Mouse (Mus musculus) midbrain, embryonic 15.5 days (tissue): Measurements from ENCODE around the gene Tcap. TPM values are rescaled to one million over a fixed set of nuclear protein-coding genes. Genes with fewer than 3 reads are reported as not detected.

Experiments
- ATAC-seq: fragments of 200-750 bp; cut with Nextera tagmentation; replicated peaks from 2 replicates; pipeline ENCODE4 v1.8.0; 2017; ENCODE audit warnings: moderate TSS enrichment
- H3K27ac ChIP-seq: fragments of 300-500 bp; sonication (generic); 2 replicates; pipeline ENCODE4 v1.5.1; 2015; ENCODE audit warnings: mild to moderate bottlenecking, inconsistent platforms
- H3K27me3 ChIP-seq: fragments of 300-500 bp; sonication (generic); replicated peaks from 2 replicates; pipeline ENCODE4 v1.6.1; 2015; ENCODE audit warnings: inconsistent platforms
- H3K36me3 ChIP-seq: fragments of 300-500 bp; sonication (generic); replicated peaks from 2 replicates; pipeline ENCODE4 v1.6.1; 2015; ENCODE audit warnings: inconsistent platforms
- H3K4me1 ChIP-seq: fragments of 300-500 bp; sonication (generic); 2 replicates; pipeline ENCODE4 v1.6.1; 2015; ENCODE audit warnings: inconsistent platforms
- H3K4me2 ChIP-seq: fragments of 300-500 bp; sonication (generic); 2 replicates; pipeline ENCODE4 v1.6.1; 2015; ENCODE audit warnings: inconsistent platforms, mild to moderate bottlenecking, moderate library complexity
- H3K4me3 ChIP-seq: fragments of 300-500 bp; sonication (generic); 2 replicates; pipeline ENCODE4 v1.5.1; 2015; ENCODE audit warnings: mild to moderate bottlenecking, inconsistent platforms
- H3K9ac ChIP-seq: fragments of 300-500 bp; sonication (generic); 2 replicates; pipeline ENCODE4 v1.6.1; 2015; ENCODE audit warnings: mild to moderate bottlenecking, inconsistent platforms
- H3K9me3 ChIP-seq: fragments of 300-500 bp; sonication (generic); 2 replicates; pipeline ENCODE4 v1.6.1; 2016; ENCODE audit warnings: inconsistent platforms
- WGBS: fragments of 180-500 bp; shearing (Covaris S2); methylation state at CpG from one replicate; pipeline ENCODE4 v1.1.7; 2015; ENCODE audit warnings: mixed read lengths; 5-methylcytosine and 5-hydroxymethylcytosine counted together
- polyA plus RNA-seq: library from polyadenylated mRNA; unstranded; fragments of >200 nt; fragmentation: Nextera tagmentation; extraction: Ambion mirVana; gene quantifications from 2 replicates; pipeline ENCODE4 v1.2.1, GENCODE M21; 2015

Tcap gene
- polyA plus RNA-seq, 1 experiment from 2014 or later, result not detected

DNA sequence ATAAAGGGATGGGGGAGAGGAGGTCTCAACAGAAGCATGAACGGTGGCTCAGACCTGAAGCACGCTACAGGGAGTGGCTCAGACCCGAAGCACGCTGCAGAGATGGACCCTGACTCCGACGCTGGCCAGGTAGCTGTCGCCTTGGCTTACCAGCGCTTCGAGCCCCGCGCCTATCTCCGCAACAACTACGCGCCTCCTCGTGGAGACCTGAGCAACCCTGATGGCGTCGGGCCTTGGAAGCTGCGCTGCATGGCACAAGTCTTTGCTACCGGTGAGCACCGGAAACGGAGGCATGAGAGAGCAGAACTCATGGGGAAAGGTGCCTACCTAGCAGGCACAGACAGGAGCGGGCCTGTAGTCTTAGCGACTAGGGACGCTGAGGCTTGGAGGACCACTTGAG, 3.0 kb downstream of the Tcap start:
- ATAC-seq, result no peak
- H3K4me1 ChIP-seq, result no peaks in the 10 kb centered on the region
- H3K27me3 ChIP-seq, result peaks cover 45% of the 10 kb centered on the region
- H3K4me3 ChIP-seq, result peak overlapping the region; percentile 7; the same call in 1 of the 2 replicates
- no peaks in the 10 kb centered on the region for H3K36me3 ChIP-seq
- 15% methylated on average over 24 of the region's 24 CpGs for WGBS
- peak overlapping the region; percentile 25 for H3K4me2 ChIP-seq
- H3K27ac ChIP-seq, result no peak overlapping the region
- H3K9me3 ChIP-seq, result no peaks in the 10 kb centered on the region
- no peak overlapping the region for H3K9ac ChIP-seq

DNA sequence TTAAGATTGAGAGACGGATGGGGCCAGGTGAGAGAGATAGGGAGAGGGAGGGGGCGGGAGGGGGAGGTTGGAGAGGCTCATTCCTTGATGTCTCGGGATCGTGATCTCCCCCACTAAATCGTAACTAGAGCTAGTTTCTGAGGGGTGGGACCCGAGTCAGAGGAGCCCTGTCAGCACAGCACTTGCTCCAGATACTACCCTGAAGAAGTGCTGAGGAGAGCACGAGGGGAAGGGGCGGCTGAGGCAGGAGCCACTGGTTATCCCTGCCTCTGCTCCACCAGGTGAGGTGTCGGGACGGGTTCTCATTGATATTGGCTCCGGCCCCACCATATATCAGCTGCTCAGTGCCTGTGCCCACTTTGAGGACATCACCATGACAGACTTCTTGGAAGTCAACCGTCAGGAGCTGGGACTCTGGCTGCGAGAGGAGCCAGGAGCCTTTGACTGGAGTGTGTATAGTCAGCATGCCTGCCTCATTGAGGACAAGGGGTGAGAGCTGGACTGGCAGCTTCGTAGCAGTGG, 3.5 kb downstream of the Tcap start:
- Histone ChIP-seq H3K36me3 (no peaks in the 10 kb centered on the region), H3K9me3 (no peaks in the 10 kb centered on the region), H3K4me2 (peak overlapping the region; percentile 25; the same call in 1 of the 2 replicates), H3K9ac (no peak overlapping the region), H3K27ac (no peak overlapping the region), H3K27me3 (peaks cover 49% of the 10 kb centered on the region), H3K4me3 (no peak overlapping the region), H3K4me1 (no peaks in the 10 kb centered on the region)
- 60% methylated on average over 14 of the region's 14 CpGs for WGBS
- ATAC-seq, result no peak

DNA sequence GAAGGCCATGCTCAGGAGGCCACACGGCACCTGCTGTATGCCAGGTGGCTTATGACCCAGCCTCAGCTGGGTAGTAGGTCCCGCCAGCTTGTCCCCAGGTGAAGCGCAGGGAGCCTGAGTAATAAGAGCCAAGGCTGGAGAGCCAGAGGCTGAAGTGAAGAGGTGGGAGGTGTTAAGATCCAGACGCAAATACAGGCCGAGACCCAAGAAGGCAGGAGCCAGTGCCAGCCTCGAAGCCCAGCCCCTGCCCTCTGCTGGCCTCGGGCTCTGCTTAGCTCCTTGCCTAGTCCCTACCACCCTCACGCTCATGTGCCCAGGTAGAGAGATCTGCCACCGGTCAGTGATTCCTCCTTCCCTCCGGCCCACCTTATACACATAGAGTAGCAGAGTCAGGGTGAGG, 4.7 kb downstream of the Tcap start:
- H3K27me3 ChIP-seq, result peaks cover 49% of the 10 kb centered on the region
- WGBS, result 72% methylated on average over 10 of the region's 10 CpGs
- H3K9ac ChIP-seq, result no peak overlapping the region
- H3K4me3 ChIP-seq, result no peak overlapping the region
- no peak overlapping the region for H3K4me2 ChIP-seq
- no peaks in the 10 kb centered on the region for H3K9me3 ChIP-seq
- no peak for ATAC-seq
- H3K27ac ChIP-seq, result no peak overlapping the region
- no peaks in the 10 kb centered on the region; the same call in 1 of the 2 replicates for H3K4me1 ChIP-seq
- H3K36me3 ChIP-seq, result no peaks in the 10 kb centered on the region

DNA sequence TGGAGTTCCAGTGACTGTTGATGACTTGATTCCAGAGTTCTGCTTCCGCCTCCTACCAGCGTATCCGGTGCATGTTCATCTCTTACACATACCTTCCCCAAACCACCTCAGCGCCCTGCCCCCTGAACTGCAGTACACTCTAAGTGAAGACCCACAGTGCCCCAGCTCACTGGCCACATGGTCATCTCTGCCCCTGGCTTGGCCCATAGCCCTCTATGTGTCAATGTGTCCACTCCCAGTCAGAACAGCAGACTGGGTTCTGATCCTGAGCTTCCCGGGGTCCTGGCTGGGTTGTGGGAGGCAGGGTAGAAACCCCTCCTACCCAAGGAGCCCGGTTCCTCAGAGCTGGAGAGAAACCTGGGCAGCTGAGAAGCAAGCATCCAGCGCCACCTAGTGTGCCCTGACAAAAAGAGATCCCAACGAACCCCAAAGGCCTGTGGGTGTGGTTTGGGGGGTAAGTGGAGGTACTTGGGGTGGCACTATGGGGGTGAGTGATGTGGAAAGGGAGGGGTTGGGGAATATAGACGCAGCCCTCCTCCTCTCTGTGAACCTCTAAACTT, 5.7 kb downstream of the Tcap start:
- no peak overlapping the region for H3K27ac ChIP-seq
- no peaks in the 10 kb centered on the region; the same call in none of the 2 replicates for H3K4me1 ChIP-seq
- no peak for ATAC-seq
- no peak overlapping the region for H3K9ac ChIP-seq
- no peak overlapping the region for H3K4me3 ChIP-seq
- H3K36me3 ChIP-seq, result no peaks in the 10 kb centered on the region
- peaks cover 49% of the 10 kb centered on the region for H3K27me3 ChIP-seq
- no peak overlapping the region for H3K4me2 ChIP-seq
- no peaks in the 10 kb centered on the region for H3K9me3 ChIP-seq
- 24% methylated on average over 9 of the region's 9 CpGs for WGBS

DNA sequence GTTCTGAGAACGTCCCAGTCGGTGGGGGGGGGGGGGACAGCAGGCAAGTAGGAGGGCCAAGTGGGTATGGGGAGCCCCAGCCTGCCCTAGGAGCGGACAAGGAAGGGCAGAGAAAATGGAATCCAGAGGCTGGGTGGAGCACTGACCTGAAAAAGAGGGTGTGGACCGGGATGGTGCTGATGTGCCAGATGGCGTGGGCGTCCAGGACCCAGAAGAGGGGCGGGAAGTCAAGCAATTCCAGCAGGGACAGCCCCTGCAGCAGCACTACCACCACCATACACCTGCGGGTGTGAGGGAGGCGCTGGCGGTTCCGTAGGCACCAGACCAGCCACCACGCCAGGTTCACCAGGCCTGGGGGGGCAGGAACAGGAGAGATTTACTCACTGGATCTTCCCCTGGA, 6.5 kb downstream of the Tcap start:
- Histone ChIP-seq H3K27me3 (peaks cover 46% of the 10 kb centered on the region), H3K4me2 (no peak overlapping the region), H3K27ac (no peak overlapping the region), H3K4me1 (no peaks in the 10 kb centered on the region; the same call in none of the 2 replicates), H3K9me3 (no peaks in the 10 kb centered on the region), H3K36me3 (no peaks in the 10 kb centered on the region), H3K4me3 (no peak overlapping the region), H3K9ac (no peak overlapping the region)
- no peak for ATAC-seq
- 68% methylated on average over 12 of the region's 12 CpGs for WGBS

DNA sequence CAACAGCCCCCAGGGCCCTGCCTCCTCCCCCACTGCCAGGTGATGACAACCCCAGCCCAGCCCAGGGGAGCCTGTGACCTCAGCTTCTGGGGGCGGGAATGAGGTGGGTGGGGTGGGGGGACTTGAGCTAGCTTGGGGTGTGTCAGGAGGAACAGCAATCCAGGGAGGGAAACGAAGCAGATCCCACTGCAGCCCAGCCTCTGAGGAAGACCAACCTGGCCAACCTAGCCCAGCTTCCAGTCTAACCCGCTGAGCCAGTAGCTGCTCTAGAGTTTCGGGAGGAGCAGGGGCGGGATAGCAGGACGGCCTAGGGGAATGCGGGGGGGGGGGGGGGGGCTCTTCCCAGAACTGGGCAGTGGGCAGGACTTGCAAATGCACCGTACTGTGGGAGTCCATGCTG, 8.4 kb downstream of the Tcap start:
- Histone ChIP-seq H3K4me1 (no peaks in the 10 kb centered on the region; the same call in none of the 2 replicates), H3K27me3 (peaks cover 29% of the 10 kb centered on the region), H3K9me3 (no peaks in the 10 kb centered on the region), H3K4me2 (no peak overlapping the region), H3K36me3 (no peaks in the 10 kb centered on the region), H3K4me3 (no peak overlapping the region), H3K27ac (no peak overlapping the region), H3K9ac (no peak overlapping the region)
- WGBS, result 24% methylated on average over 6 of the region's 8 CpGs
- no peak for ATAC-seq

DNA sequence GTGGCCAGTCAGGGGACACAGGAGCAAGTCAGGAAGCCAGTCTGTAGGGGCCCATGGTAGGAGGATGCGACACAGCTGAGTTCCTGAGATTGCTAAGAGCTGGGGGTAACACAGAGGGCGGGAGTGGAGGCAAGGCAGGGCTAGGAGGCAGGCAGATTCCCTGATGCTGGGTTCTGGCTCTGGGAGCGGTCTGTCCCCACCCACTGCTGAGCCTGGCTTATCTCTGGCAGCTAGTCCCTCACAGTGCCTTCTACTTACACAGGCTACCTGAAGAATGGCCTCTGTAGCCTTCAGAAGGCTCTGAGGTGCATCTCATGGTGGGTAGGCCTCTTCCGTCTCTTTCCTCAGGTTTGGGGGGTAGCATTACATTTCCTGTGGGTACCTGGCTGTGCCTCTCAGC, 9.0 kb downstream of the Tcap start:
- 53% methylated on average over 4 of the region's 4 CpGs for WGBS
- peaks cover 23% of the 10 kb centered on the region for H3K27me3 ChIP-seq

DNA sequence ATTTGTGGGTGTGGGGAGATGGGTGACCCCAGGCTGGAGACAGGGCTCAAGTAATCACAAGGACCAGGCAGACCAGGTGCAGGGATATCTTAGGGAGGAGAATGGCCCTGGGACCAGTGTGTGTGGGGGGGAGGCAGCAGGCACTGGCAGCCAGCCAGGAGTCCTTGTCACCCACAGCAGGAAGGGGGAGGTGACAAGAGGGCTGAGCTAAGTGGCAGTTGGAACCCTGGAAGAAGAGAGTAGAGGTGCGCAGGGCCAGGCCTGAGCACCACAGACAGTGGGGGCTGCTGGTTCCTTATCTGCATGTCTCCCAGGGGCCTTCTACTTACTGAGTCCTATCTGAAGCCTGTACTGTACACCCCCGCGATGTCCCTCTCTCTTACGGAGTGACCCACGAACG, 9.7 kb downstream of the Tcap start:
- Histone ChIP-seq H3K4me3 (no peak overlapping the region), H3K36me3 (no peaks in the 10 kb centered on the region), H3K27ac (no peak overlapping the region), H3K4me1 (no peaks in the 10 kb centered on the region; the same call in none of the 2 replicates), H3K27me3 (peaks cover 16% of the 10 kb centered on the region), H3K4me2 (no peak overlapping the region), H3K9ac (no peak overlapping the region), H3K9me3 (no peaks in the 10 kb centered on the region)
- 74% methylated on average over 6 of the region's 6 CpGs for WGBS
- no peak for ATAC-seq

More for the DNA sequence above, 9.0 kb downstream of the Tcap start:
- H3K4me1 ChIP-seq, result no peaks in the 10 kb centered on the region; the same call in none of the 2 replicates
- H3K4me2 ChIP-seq, result no peak overlapping the region
- no peak overlapping the region for H3K4me3 ChIP-seq
- no peaks in the 10 kb centered on the region for H3K9me3 ChIP-seq
- H3K36me3 ChIP-seq, result no peaks in the 10 kb centered on the region
- no peak overlapping the region for H3K27ac ChIP-seq
- no peak overlapping the region for H3K9ac ChIP-seq
- no peak for ATAC-seq

DNA sequence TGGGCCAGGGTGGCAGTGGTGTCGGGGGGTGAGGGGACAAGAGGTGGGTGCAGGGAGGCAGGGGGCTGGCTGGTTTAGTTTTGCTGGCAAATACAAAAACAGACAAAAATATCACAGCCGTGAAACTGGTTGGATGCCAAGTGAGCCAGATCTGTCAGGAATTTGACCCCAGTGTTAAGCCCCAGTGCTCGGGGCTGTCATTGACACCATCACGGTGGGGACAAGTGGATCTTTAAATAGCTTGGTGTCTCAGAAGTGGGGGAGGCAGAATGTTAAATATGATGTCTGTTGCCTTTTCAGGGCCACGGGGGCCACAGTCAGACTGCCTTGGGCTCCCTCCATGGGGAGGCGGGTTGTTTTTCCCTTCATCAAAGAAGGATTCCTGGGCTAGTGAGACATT, 10.7 kb downstream of the Tcap start:
- WGBS, result 59% methylated on average over 6 of the region's 6 CpGs

DNA sequence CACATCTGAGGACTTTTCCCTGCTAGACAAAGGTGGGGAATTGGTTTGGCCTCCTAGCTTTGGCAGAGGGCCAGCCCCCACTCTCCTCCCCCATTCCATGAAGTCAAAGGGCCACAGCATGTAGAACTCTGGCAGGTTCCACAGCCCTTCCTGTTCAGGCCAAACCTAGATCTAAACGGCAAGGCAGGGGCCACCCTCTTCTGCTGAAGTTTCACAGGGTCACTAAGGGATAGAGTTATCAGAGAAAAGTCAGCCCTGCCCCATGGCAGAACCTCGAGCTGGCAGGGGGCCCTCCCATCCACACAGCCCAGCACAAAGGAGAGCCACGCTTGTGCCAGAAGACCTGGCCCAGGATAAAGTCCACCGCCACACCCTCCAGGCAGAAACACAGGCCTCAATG, 11.4 kb downstream of the Tcap start:
- Histone ChIP-seq H3K4me3 (no peak overlapping the region), H3K9me3 (no peaks in the 10 kb centered on the region), H3K27me3 (peaks cover 11% of the 10 kb centered on the region; the same call in 1 of the 2 replicates), H3K4me1 (peaks cover 3% of the 10 kb centered on the region), H3K27ac (no peak overlapping the region), H3K9ac (no peak overlapping the region), H3K4me2 (no peak overlapping the region), H3K36me3 (no peaks in the 10 kb centered on the region)
- ATAC-seq, result no peak
- 53% methylated on average over 4 of the region's 4 CpGs for WGBS

More for the DNA sequence above, 10.7 kb downstream of the Tcap start:
- Histone ChIP-seq H3K9ac (no peak overlapping the region), H3K9me3 (no peaks in the 10 kb centered on the region), H3K27me3 (peaks cover 11% of the 10 kb centered on the region; the same call in 1 of the 2 replicates), H3K27ac (no peak overlapping the region), H3K4me1 (no peaks in the 10 kb centered on the region; the same call in none of the 2 replicates), H3K4me3 (no peak overlapping the region), H3K36me3 (no peaks in the 10 kb centered on the region), H3K4me2 (no peak overlapping the region)
- ATAC-seq, result no peak

DNA sequence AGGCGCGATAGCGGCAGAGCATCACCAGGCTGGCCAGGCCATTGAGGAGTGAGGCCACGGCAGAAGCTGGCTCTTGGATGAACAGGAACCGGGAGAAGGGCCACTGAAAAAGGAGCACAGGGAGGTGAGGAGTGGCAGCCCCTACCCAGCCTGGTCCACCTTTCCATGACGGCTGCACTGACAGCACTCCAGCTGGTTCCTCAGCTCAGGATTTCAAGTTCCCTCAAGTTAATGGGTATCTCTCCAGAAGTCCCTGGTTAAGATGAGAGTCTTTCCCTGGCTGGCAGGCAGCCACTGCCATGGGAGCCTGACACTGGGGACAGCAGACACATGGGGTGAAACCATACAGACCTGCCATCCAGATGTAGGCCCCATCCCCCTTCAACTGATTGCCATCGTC, 14.3 kb downstream of the Tcap start:
- ATAC-seq, result no peak
- WGBS, result 89% methylated on average over 7 of the region's 7 CpGs
- Histone ChIP-seq H3K4me3 (no peak overlapping the region), H3K9me3 (no peaks in the 10 kb centered on the region), H3K9ac (no peak overlapping the region), H3K36me3 (no peaks in the 10 kb centered on the region), H3K4me1 (peaks cover 7% of the 10 kb centered on the region), H3K27me3 (no peaks in the 10 kb centered on the region; the same call in 1 of the 2 replicates), H3K4me2 (no peak overlapping the region), H3K27ac (no peak overlapping the region)

DNA sequence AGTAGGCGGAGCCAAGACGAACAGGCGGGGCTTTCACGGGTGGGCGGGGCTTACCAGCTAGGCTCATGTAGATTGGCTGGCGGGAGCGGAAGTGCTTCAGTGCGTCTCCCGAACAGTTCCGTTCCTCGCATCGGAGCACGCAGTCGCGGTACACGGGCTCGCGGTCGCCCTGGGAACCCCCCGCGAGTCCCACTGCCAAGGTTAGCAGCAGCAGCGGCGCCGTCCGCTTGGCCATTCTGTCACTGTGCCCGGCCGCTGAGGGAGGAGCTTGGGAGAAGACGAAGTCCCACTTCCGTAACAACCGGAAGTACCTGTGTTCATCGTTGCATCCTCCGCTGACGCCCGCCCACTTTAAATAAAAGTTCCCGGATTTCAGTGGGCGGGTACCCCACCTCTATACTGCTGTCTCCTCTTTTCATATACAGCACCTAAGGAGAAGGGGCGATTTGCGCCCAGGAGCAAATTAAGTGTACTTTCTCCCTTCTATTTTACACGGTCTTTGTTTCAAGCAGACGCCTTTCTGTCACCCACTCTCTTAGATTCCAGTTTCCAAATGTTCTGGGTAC, 16.6 kb downstream of the Tcap start, which contains the start of gene Pgap3:
TSS of gene Pgap3 (minus strand) at position 330 of the 566 bp plus-strand sequence.
- under 1% methylated on average over 40 of the region's 40 CpGs for WGBS
- ATAC-seq, result peak; percentile 91
- Histone ChIP-seq H3K4me1 (peaks cover 7% of the 10 kb centered on the region), H3K9me3 (no peaks in the 10 kb centered on the region), H3K36me3 (no peaks in the 10 kb centered on the region), H3K27me3 (peaks cover 5% of the 10 kb centered on the region), H3K27ac (peak within 1 kb of the TSS; percentile 96), H3K4me3 (peak within 1 kb of the TSS; percentile 59), H3K4me2 (peak within 1 kb of the TSS; percentile 74), H3K9ac (peak within 1 kb of the TSS; percentile 69)
